Mouse (Mus musculus) hindbrain, embryonic 12.5 days (tissue): ENCODE measurements at regions not wholly inside any gene's neighbourhood (a gene's known extent, or its start where the extent isn't known, plus 50 kb on each side); places are given as distances from the start of the nearest gene placed in this dataset.

Experiments used
- ATAC-seq: fragments of 200-750 bp; cut with Nextera tagmentation; 2 replicates; pipeline ENCODE4 v1.8.0; 2017; ENCODE audit warnings: moderate TSS enrichment; ENCODE audit not compliant: low FRiP score
- H3K27ac ChIP-seq: fragments of 300-500 bp; sonication (generic); 2 replicates; pipeline ENCODE4 v1.5.1; 2016; ENCODE audit warnings: mild to moderate bottlenecking
- H3K27me3 ChIP-seq: fragments of 300-500 bp; sonication (generic); 2 replicates; pipeline ENCODE4 v1.6.1; 2016; ENCODE audit warnings: mild to moderate bottlenecking
- H3K36me3 ChIP-seq: fragments of 300-500 bp; sonication (generic); 2 replicates; pipeline ENCODE4 v1.6.1; 2016; ENCODE audit warnings: mild to moderate bottlenecking
- H3K4me1 ChIP-seq: fragments of 300-500 bp; sonication (generic); 2 replicates; pipeline ENCODE4 v1.6.1; 2016
- H3K4me2 ChIP-seq: fragments of 300-500 bp; sonication (generic); replicated peaks from 2 replicates; pipeline ENCODE4 v1.6.1; 2016; ENCODE audit warnings: mild to moderate bottlenecking
- H3K4me3 ChIP-seq: fragments of 300-500 bp; sonication (generic); 2 replicates; pipeline ENCODE4 v1.5.1; 2016; ENCODE audit warnings: mild to moderate bottlenecking
- H3K9ac ChIP-seq: fragments of 300-500 bp; sonication (generic); 2 replicates; pipeline ENCODE4 v1.6.1; 2016; ENCODE audit warnings: mild to moderate bottlenecking, moderate library complexity
- H3K9me3 ChIP-seq: fragments of 300-500 bp; sonication (generic); replicated peaks from 2 replicates; pipeline ENCODE4 v1.6.1; 2016; ENCODE audit warnings: mild to moderate bottlenecking
- WGBS: fragments of 180-500 bp; shearing (Covaris S2); methylation state at CpG from one replicate; pipeline ENCODE4 v1.1.7; 2016; 5-methylcytosine and 5-hydroxymethylcytosine counted together

DNA sequence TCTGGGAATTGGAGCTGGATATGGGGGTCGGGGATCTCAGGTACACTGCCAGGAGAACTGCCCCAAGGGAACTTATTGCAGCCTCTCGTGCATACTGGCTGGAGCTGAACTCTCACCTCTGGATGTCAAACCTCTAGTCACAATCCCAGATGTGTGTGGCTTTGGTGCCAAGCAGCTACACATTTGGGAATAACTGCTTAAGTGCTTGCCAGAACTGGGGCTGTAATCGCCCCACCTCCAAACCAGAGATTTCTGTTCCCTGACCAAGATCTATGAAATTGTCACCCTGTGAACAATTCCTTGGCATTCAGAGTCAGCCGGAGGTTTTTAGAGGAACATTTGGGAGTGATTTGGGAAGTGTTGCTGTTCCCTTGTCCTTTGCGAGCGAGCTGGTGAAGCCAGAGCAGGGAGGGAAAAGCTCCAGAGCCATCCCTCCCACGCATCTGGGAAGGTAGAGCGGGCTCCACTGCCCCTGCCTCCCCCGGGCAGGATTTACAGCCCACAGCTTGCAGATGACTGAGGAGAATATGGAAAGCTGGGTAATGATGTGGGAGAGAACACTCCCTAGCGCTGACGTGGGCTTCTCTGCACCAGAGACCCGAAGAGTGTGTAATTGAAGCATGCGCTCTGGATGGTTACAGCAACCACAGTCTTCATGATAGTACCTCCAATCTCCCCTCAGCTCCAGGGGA lies 336.1 kb downstream of the Rps24 start:
- Histone ChIP-seq H3K4me2 (no peak overlapping the region), H3K9me3 (no peaks in the 10 kb centered on the region), H3K27ac (no peak overlapping the region), H3K4me1 (peaks cover 39% of the 10 kb centered on the region), H3K4me3 (no peak overlapping the region), H3K9ac (no peak overlapping the region), H3K27me3 (no peaks in the 10 kb centered on the region), H3K36me3 (no peaks in the 10 kb centered on the region)
- 63% methylated on average over 13 of the region's 13 CpGs for WGBS
- no peak for ATAC-seq

- ATAC-seq: no peak
- Histone ChIP-seq H3K36me3 (no peaks in the 10 kb centered on the region), H3K4me1 (peaks cover 52% of the 10 kb centered on the region), H3K9me3 (no peaks in the 10 kb centered on the region), H3K4me3 (no peak overlapping the region), H3K27ac (peak overlapping the region; percentile 46; the same call in 1 of the 2 replicates), H3K27me3 (no peaks in the 10 kb centered on the region), H3K9ac (no peak overlapping the region), H3K4me2 (no peak overlapping the region)
- 36% methylated on average over 2 of the region's 2 CpGs for WGBS
These were observed 337.4 kb downstream of the Rps24 start for GRCm38 (mm10) chr14:24824351-24824750.

GRCm38 (mm10) chr14:24825722-24826386 lies 338.9 kb downstream of the Rps24 start:
- Histone ChIP-seq H3K9ac (no peak overlapping the region), H3K36me3 (no peaks in the 10 kb centered on the region), H3K4me2 (0 out of 2 replicates have a peak overlapping the region, but pooled peaks have one; percentile 30), H3K27ac (peak overlapping the region; percentile 97), H3K9me3 (no peaks in the 10 kb centered on the region), H3K4me1 (peaks cover 53% of the 10 kb centered on the region), H3K4me3 (no peak overlapping the region), H3K27me3 (no peaks in the 10 kb centered on the region)
- no peak for ATAC-seq
- WGBS: 30% methylated on average over 11 of the region's 11 CpGs

GRCm38 (mm10) chr14:24826471-24827337 lies 339.8 kb downstream of the Rps24 start:
- 15% methylated on average over 13 of the region's 13 CpGs for WGBS

DNA sequence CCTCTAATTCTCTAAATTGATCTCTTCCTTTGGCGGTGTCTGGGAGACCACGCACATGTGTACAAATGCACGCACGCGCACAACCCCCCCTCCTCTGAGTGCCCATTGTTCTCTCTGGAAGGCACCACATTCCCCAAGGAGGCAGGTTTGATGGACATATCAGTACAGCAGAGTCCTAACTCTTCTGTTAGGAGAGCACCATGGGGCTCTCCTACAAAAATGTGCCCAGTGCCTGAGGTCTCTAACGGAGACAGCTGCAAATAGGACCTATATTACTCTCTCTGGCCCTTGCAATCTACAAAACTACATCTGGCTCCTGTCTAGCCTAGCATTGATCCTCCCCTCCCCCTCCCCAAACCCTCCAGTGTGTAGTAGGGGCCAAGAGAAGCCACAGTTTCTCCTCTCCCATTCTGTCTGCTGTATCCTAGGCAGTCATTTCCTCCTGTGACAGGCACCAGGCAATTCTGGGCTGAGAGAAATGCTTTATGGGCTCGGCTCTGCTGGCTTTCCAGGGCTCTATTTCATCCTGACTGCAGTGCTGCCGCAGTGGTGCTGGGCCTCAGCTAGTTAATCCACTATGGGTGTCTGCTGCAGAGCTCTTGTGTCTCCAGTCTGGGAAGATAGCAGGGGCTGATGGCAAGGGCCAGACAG lies 340.6 kb downstream of the Rps24 start:
- 7% methylated on average over 8 of the region's 8 CpGs for WGBS
- Histone ChIP-seq H3K4me3 (no peak overlapping the region), H3K9me3 (no peaks in the 10 kb centered on the region), H3K4me1 (peaks cover 59% of the 10 kb centered on the region), H3K4me2 (peak overlapping the region; percentile 30), H3K27me3 (no peaks in the 10 kb centered on the region), H3K27ac (peak overlapping the region; percentile 97), H3K9ac (peak overlapping the region; percentile 35; the same call in 1 of the 2 replicates), H3K36me3 (no peaks in the 10 kb centered on the region)
- peak; percentile 86 for ATAC-seq

More at GRCm38 (mm10) chr14:24826471-24827337, 339.8 kb downstream of the Rps24 start:
- no peaks in the 10 kb centered on the region for H3K9me3 ChIP-seq
- peak; percentile 68 for ATAC-seq
- peak overlapping the region; percentile 30 for H3K4me2 ChIP-seq
- H3K4me3 ChIP-seq: no peak overlapping the region
- H3K4me1 ChIP-seq: peaks cover 56% of the 10 kb centered on the region
- peak overlapping the region; percentile 97 for H3K27ac ChIP-seq
- H3K36me3 ChIP-seq: no peaks in the 10 kb centered on the region
- H3K9ac ChIP-seq: no peak overlapping the region
- no peaks in the 10 kb centered on the region for H3K27me3 ChIP-seq

- no peak for ATAC-seq
- Histone ChIP-seq H3K4me2 (no peak overlapping the region), H3K27me3 (no peaks in the 10 kb centered on the region), H3K27ac (peak overlapping the region; percentile 97), H3K9ac (no peak overlapping the region), H3K4me1 (peaks cover 69% of the 10 kb centered on the region), H3K9me3 (no peaks in the 10 kb centered on the region), H3K4me3 (no peak overlapping the region), H3K36me3 (no peaks in the 10 kb centered on the region)
- WGBS: 14% methylated on average over 6 of the region's 6 CpGs
These were observed 342.1 kb downstream of the Rps24 start for GRCm38 (mm10) chr14:24829001-24829400.

- H3K4me2 ChIP-seq: no peak overlapping the region
- no peak overlapping the region for H3K27ac ChIP-seq
- WGBS: 20% methylated on average over 2 of the region's 2 CpGs
These were observed 346.3 kb downstream of the Rps24 start for GRCm38 (mm10) chr14:24833211-24833610.

DNA sequence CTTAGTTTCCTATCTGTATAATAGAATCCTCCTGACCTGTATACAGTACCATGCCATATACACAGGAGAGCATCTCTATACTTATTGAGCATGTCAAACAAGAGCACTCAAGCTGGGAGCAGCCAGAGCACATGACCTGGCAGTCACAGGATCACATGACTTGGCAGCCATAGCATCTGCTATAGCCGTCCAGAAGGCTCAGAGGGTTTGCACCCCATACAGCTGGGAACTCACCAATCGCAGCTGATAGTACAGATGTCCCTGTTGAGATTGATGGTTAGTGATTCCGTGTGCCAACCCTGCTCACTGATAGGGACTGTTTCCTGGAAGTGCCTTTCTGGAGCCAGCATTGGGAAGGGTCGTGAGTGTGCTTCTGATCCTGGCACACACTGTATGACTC lies 351.3 kb downstream of the Rps24 start:
- Histone ChIP-seq H3K27me3 (no peaks in the 10 kb centered on the region), H3K4me2 (no peak overlapping the region), H3K9ac (no peak overlapping the region), H3K4me3 (no peak overlapping the region), H3K36me3 (no peaks in the 10 kb centered on the region), H3K4me1 (peaks cover 39% of the 10 kb centered on the region), H3K9me3 (no peaks in the 10 kb centered on the region), H3K27ac (no peak overlapping the region)
- WGBS: 77% methylated on average over 4 of the region's 4 CpGs
- ATAC-seq: no peak

More at GRCm38 (mm10) chr14:24833211-24833610, 346.3 kb downstream of the Rps24 start:
- Histone ChIP-seq H3K4me1 (peaks cover 39% of the 10 kb centered on the region), H3K9ac (no peak overlapping the region), H3K36me3 (no peaks in the 10 kb centered on the region), H3K9me3 (no peaks in the 10 kb centered on the region), H3K4me3 (no peak overlapping the region), H3K27me3 (no peaks in the 10 kb centered on the region)
- no peak for ATAC-seq

DNA sequence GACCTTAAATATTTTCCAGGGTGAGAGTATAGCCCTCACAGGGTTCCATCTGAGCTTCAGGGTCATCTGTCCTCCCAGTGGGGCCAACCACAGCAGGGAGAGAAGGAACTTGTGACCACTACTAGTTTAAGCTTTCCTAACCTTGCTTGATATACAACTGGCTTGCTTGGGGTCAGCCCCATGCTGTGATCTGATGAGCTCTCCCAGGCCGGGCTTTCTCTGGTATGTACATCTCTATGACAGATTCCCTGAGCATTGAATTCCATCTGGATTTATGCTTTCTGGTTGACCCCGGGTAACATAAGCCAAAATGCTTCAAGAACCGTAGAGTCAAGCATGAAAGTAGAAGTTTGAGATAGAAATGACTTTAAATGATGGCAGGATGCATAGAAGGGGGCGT lies 352.1 kb downstream of the Rps24 start:
- H3K27ac ChIP-seq: no peak overlapping the region
- H3K4me3 ChIP-seq: no peak overlapping the region
- no peaks in the 10 kb centered on the region for H3K9me3 ChIP-seq
- H3K4me1 ChIP-seq: peaks cover 32% of the 10 kb centered on the region
- ATAC-seq: no peak
- no peaks in the 10 kb centered on the region; the same call in 1 of the 2 replicates for H3K27me3 ChIP-seq
- WGBS: 68% methylated on average over 4 of the region's 4 CpGs
- no peaks in the 10 kb centered on the region for H3K36me3 ChIP-seq
- no peak overlapping the region for H3K9ac ChIP-seq
- no peak overlapping the region for H3K4me2 ChIP-seq

DNA sequence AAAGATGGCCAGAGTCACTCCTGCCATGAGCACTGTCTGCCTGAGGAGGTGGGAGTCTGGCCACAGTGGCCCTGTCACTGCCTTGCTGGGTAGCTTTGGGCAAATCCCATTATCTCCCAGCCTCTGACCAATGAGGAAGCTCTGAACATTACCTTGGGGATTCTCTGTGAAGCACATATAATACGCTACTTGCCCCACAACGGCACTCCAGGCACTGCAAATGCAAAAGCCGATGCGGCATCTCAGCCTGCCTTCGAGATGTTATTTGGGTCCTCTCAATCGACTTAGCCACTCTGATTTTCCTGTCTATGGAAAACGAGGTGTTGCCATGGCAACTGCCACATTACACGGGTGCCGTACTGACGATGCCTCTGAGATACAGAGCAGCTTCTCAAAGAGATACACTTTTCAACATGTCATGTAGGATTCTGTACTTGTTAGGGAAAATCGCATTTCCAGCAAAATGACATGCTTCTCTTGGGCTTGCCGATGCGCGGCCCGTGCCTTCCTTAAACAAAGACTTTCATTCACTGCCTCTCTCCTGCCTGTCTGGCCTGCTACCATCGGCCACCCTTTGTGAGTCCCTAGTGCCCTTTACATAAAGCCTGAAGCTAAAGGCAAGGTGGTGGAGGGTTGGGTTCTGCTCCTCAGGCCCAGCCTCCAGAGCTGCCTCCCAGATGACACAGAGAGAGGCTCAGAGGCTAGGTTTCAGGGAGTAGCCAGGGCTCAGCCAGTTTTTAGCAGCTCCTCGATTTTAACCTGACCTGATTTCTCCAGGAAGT lies 355.0 kb downstream of the Rps24 start:
- Histone ChIP-seq H3K36me3 (no peaks in the 10 kb centered on the region), H3K4me2 (peak overlapping the region; percentile 28), H3K4me1 (peaks cover 32% of the 10 kb centered on the region), H3K27ac (peak overlapping the region; percentile 92), H3K9me3 (no peaks in the 10 kb centered on the region), H3K4me3 (no peak overlapping the region), H3K9ac (peak overlapping the region; percentile 24; the same call in 1 of the 2 replicates), H3K27me3 (no peaks in the 10 kb centered on the region; the same call in 1 of the 2 replicates)
- ATAC-seq: peak; percentile 82
- 22% methylated on average over 17 of the region's 17 CpGs for WGBS

DNA sequence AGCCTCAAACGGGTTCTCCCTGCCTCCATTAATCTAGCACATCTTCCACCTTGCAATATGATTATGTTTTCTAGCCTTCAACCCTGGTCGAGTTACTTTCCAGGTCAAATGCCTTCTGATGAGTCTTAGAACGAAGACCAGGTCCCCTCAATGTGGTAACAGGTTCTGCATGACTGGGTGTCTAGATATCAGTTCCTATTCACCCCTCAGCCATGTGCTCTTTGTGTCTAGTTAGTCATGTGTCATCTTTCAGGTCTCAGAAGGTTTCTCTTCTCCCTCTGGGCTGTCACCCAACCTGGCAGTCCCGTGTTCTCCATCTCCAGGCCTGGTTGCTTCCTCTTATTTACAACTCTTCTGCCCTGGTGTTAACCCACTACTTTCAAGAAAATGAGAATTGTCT lies 356.7 kb downstream of the Rps24 start:
- Histone ChIP-seq H3K36me3 (no peaks in the 10 kb centered on the region), H3K4me3 (no peak overlapping the region), H3K4me2 (no peak overlapping the region), H3K27ac (no peak overlapping the region), H3K27me3 (no peaks in the 10 kb centered on the region; the same call in 1 of the 2 replicates), H3K4me1 (peaks cover 32% of the 10 kb centered on the region), H3K9me3 (no peaks in the 10 kb centered on the region), H3K9ac (no peak overlapping the region)
- 74% methylated on average over 4 of the region's 4 CpGs for WGBS
- ATAC-seq: no peak
